Mouse (Mus musculus) forebrain, postnatal 0 days (tissue): Measurements from ENCODE around the gene Arvcf. TPM values are rescaled to one million over a fixed set of nuclear protein-coding genes. Genes with fewer than 3 reads are reported as not detected.

Source experiments
- ATAC-seq: fragments of 200-750 bp; cut with Nextera tagmentation; 2 replicates; pipeline ENCODE4 v1.8.0; 2017; ENCODE audit warnings: mild to moderate bottlenecking, moderate library complexity
- DNase-seq: peaks from one replicate; pipeline ENCODE4 v3.0.0-alpha.2; 2015
- H3K27ac ChIP-seq: fragments of 300-500 bp; sonication (generic); 2 replicates; pipeline ENCODE4 v1.5.1; 2014; ENCODE audit warnings: low read depth, mild to moderate bottlenecking, antibody characterized with exemption, low read length, moderate library complexity, mixed read lengths
- H3K27me3 ChIP-seq: fragments of 300-500 bp; sonication (generic); 2 replicates; pipeline ENCODE4 v1.6.1; 2014; ENCODE audit warnings: mild to moderate bottlenecking, low read length, mixed read lengths; ENCODE audit not compliant: insufficient read depth
- H3K36me3 ChIP-seq: fragments of 300-500 bp; sonication (generic); 2 replicates; pipeline ENCODE4 v1.6.1; 2014; ENCODE audit warnings: mild to moderate bottlenecking, moderate library complexity; ENCODE audit not compliant: insufficient read depth
- H3K4me1 ChIP-seq: fragments of 300-500 bp; sonication (generic); 2 replicates; pipeline ENCODE4 v1.6.1; 2014; ENCODE audit warnings: antibody characterized with exemption; ENCODE audit not compliant: insufficient read depth
- H3K4me2 ChIP-seq: fragments of 300-500 bp; sonication (generic); 2 replicates; pipeline ENCODE4 v1.6.1; 2014; ENCODE audit warnings: low read depth, mild to moderate bottlenecking, moderate library complexity
- H3K4me3 ChIP-seq: fragments of 300-500 bp; sonication (generic); 2 replicates; pipeline ENCODE4 v1.5.1; 2014; ENCODE audit warnings: low read depth, low read length, mixed read lengths
- H3K9ac ChIP-seq: fragments of 300-500 bp; sonication (generic); 2 replicates; pipeline ENCODE4 v1.6.1; 2014; ENCODE audit warnings: mild to moderate bottlenecking
- H3K9me3 ChIP-seq: fragments of 300-500 bp; sonication (generic); 2 replicates; pipeline ENCODE4 v1.6.1; 2016; ENCODE audit warnings: low read length
- CTCF ChIP-seq: sonication (generic); IDR thresholded peaks from 2 replicates; pipeline ENCODE4 v1.5.1; 2016; ENCODE audit warnings: antibody characterized with exemption, control low read depth, low read depth
- WGBS: fragments of 180-500 bp; shearing (Covaris S2); extraction: QIAGEN DNeasy Blood & Tissue Kit; methylation state at CpG from one replicate; pipeline ENCODE4 v1.1.7; 2014; 5-methylcytosine and 5-hydroxymethylcytosine counted together
- polyA plus RNA-seq: library from polyadenylated mRNA; unstranded; fragments of >200 nt; fragmentation: Nextera tagmentation; extraction: Ambion mirVana; gene quantifications from 2 replicates; pipeline ENCODE4 v1.2.1, GENCODE M21; 2015
- total RNA-seq: library from RNA; depleted of rRNA; stranded (reverse); fragments of >200 nt; gene quantifications from 2 replicates; pipeline ENCODE4 v1.2.3, GENCODE M21; 2014

Arvcf gene
- total and polyA plus RNA-seq, 2 experiments from 2014 or later: 42.8 to 120 TPM

DNA sequence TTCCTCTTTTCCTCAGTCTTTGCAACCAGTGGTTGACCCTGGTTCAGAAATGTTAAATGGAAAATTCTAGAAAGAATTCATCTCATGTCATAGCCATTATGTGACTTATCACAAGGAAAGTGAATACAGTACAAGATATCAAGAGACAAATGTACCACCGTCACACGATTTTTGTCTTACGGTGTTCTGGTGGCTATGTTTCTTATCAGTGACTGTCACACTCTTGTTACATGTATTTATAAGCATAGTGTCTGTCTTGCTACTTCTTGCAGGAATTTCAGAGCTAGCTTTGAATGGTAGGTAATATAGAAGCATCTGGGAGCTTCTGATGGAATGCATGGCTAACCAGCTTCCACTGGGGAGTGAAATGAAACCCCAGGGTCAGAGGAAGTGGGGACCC lies 22.2 kb downstream of the Arvcf start:
- Histone ChIP-seq H3K4me1 (no peaks in the 10 kb centered on the region), H3K9ac (no peak overlapping the region), H3K36me3 (no peaks in the 10 kb centered on the region), H3K4me3 (no peak overlapping the region), H3K4me2 (no peak overlapping the region), H3K9me3 (no peaks in the 10 kb centered on the region), H3K27ac (no peak overlapping the region), H3K27me3 (no peaks in the 10 kb centered on the region)
- ATAC-seq (no peak), DNase-seq (no peak)
- 95% methylated on average over 3 of the region's 3 CpGs for WGBS
- TF ChIP-seq CTCF: no peak

DNA sequence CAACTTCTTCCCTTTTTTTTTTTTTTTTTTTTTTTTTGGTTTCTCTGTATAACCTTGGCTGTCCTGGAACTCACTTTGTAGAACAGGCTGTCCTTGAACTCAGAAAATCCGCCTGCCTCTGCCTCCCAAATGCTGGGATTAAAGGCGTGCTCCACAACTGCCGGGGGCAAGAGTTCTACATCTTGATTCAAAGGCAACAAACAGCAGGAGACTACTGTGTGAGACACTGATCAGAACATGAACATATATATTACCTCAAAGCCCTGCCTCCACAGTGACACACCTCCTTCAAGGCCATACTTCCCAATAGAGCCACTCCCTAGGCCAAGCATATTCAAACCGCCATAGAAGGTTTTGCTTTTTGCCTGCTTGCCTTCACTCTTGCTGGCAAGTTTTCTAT lies 25.6 kb downstream of the Arvcf start:
- Histone ChIP-seq H3K9me3 (no peaks in the 10 kb centered on the region), H3K27ac (no peak overlapping the region), H3K4me3 (no peak overlapping the region), H3K4me1 (no peaks in the 10 kb centered on the region), H3K36me3 (no peaks in the 10 kb centered on the region), H3K27me3 (no peaks in the 10 kb centered on the region), H3K9ac (no peak overlapping the region), H3K4me2 (no peak overlapping the region)
- WGBS: 94% methylated on average over 4 of the region's 4 CpGs
- no peak for DNase-seq
- no peak for ATAC-seq
- TF ChIP-seq CTCF: no peak

DNA sequence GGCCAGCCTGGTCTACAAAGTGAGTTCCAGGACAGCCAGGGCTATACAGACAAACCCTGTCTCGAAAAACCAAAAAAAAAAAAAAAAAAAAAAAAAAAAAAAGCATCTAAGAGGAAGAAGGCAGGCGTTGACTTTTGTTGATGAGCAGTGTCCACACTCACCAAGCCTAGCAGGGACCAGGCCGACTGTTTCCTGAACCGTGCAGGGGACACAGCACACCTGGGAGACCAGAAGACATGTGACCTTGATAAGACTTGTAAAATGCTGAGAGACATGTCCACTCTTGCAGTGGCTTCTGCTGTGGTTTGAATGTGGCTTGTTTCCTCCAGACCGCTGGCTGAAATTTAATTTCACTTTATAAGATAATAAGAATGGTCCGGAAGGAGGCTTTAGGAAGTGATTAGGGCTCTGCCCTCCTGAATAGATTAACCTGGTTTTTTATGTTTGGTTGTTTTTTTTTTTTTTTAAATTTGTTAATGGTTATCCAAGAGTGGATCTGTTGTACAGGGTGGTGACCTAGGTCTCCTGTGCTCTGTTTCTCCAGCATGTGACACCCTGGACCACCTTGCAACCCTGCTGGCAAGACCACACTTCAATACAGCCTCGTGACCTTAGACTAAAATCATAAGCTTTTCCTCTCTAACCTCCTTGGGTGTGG lies 28.4 kb downstream of the Arvcf start:
- Histone ChIP-seq H3K27me3 (no peaks in the 10 kb centered on the region), H3K27ac (no peak overlapping the region), H3K9me3 (no peaks in the 10 kb centered on the region), H3K4me2 (no peak overlapping the region), H3K4me1 (peaks cover 4% of the 10 kb centered on the region), H3K36me3 (no peaks in the 10 kb centered on the region), H3K4me3 (no peak overlapping the region), H3K9ac (no peak overlapping the region)
- no peak for TF ChIP-seq CTCF
- 83% methylated on average over 7 of the region's 7 CpGs for WGBS
- ATAC-seq (no peak), DNase-seq (no peak)

DNA sequence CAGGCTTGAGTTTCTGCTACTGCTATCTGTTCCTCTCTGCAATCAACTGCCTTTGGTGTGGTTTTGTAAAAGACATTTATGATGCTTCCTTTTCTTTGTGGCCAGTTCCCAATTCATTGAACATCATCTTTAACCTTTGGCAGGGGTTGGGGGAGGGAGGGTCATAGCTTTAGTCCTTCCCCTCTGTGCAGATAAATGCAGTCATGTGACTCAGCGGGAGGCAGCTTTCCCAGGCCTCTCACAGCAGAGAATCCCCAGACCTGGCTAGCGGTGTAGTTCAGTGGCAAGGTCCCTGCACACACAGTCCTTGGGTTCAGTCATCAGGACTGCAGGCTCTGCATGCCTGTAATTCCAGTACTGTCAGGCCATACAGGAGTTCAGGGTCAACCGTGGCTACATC lies 29.2 kb downstream of the Arvcf start:
- no peak for TF ChIP-seq CTCF
- no peak overlapping the region for H3K9ac ChIP-seq
- WGBS: 33% methylated on average over 3 of the region's 3 CpGs

DNA sequence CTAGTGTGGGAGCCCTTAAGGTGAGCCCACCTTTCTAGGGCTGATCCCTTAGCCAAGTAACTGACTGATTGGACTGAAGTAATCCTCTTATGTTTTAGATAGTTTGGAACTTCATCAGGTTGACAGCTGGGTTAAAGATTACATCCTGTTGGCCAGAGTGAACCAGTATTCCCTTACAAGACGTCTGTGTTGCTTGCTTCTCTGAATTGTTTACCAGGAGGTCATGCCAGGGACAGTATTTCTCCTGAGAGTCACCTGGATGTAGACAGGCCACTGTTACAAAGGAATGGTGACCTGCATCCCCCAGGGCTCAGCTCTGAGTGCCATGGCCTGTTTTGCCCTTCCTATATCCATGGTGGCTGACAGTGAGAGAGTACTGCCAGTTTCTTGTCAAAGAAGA lies 30.5 kb downstream of the Arvcf start:
- no peak overlapping the region for H3K4me2 ChIP-seq
- no peaks in the 10 kb centered on the region for H3K36me3 ChIP-seq
- 61% methylated on average over 1 of the region's 1 CpGs for WGBS
- no peaks in the 10 kb centered on the region for H3K9me3 ChIP-seq
- H3K27ac ChIP-seq: no peak overlapping the region
- DNase-seq: no peak
- H3K4me3 ChIP-seq: no peak overlapping the region
- no peaks in the 10 kb centered on the region for H3K27me3 ChIP-seq
- no peak for ATAC-seq
- no peak overlapping the region for H3K9ac ChIP-seq
- peaks cover 11% of the 10 kb centered on the region for H3K4me1 ChIP-seq
- no peak for TF ChIP-seq CTCF

More for the DNA sequence above, 29.2 kb downstream of the Arvcf start:
- H3K4me3 ChIP-seq: no peak overlapping the region
- H3K27ac ChIP-seq: no peak overlapping the region
- ATAC-seq: no peak
- H3K4me1 ChIP-seq: peaks cover 11% of the 10 kb centered on the region
- H3K27me3 ChIP-seq: no peaks in the 10 kb centered on the region
- H3K9me3 ChIP-seq: no peaks in the 10 kb centered on the region
- H3K36me3 ChIP-seq: no peaks in the 10 kb centered on the region
- no peak for DNase-seq
- H3K4me2 ChIP-seq: no peak overlapping the region

DNA sequence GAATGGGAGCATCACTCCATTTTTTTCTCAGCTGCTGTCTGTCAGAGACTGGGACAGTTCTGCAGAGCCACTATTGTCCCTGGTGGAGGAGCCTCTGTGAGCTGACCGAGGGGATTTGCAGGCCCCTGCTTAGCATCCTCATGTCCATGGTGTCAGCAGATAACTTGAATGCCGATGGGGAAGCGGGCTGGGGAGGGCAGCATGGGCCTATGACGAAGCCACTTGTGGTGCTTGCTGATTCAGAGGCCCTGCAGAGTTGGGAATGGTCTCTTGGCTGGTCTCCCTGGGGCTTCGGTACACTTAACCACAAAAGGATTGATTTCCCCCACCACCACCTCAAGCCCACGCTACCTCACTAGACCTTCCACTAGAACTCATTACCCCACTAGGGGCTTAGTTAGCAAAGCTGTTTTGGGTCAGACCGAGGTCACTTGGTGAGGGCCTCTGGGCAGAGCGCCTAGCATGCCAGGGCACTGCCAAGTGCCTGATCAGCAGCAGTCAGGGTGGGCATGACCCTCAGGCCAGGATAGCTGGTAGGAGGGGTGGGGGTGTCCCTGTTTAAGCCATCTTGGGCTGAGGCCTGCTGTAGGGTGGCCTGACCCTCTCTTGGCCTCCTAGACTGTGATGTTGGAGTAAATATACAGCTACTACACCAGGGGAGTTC lies 31.5 kb downstream of the Arvcf start:
- 47% methylated on average over 8 of the region's 8 CpGs for WGBS
- TF ChIP-seq CTCF: no peak
- no peaks in the 10 kb centered on the region for H3K27me3 ChIP-seq
- H3K9ac ChIP-seq: no peak overlapping the region
- no peaks in the 10 kb centered on the region for H3K9me3 ChIP-seq
- H3K4me2 ChIP-seq: no peak overlapping the region
- H3K4me1 ChIP-seq: peaks cover 11% of the 10 kb centered on the region
- ATAC-seq (peak; percentile 30; the same call in 1 of the 2 replicates), DNase-seq (no peak)
- peak overlapping the region; percentile 47 for H3K27ac ChIP-seq
- no peak overlapping the region for H3K4me3 ChIP-seq
- no peaks in the 10 kb centered on the region for H3K36me3 ChIP-seq

DNA sequence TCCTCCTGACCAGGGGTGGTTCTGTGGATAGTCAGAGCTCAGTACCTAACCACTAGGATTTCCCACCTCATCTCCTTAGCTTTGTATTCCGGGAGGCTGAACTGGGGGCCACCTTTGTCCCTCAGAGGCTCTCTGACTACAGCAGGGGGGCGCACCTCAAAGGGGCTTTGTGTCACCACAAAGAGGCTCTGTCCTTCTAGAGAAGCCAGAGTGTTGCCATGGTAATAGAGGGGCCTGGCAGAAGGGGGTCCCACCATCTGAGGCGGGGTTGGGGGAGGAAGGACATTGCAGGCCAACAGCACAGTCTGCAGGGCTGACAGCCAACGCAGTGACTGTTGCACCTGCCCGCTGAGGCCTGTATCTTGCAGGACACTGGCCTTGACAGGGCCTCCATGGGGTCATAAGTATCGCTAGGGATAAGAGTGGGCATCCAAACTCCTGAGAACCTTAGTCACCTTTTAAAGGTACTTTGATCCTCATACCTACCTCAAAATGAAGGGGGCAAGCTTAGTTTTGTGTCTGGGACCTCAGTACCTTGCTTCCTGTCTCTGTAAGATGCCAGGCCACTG lies 32.6 kb downstream of the Arvcf start:
- DNase-seq (peak; percentile 63), ATAC-seq (peak; percentile 80)
- Histone ChIP-seq H3K9ac (no peak overlapping the region), H3K27ac (peak overlapping the region; percentile 57), H3K36me3 (no peaks in the 10 kb centered on the region), H3K4me2 (no peak overlapping the region), H3K9me3 (no peaks in the 10 kb centered on the region), H3K27me3 (no peaks in the 10 kb centered on the region), H3K4me3 (no peak overlapping the region), H3K4me1 (peaks cover 11% of the 10 kb centered on the region)
- TF ChIP-seq CTCF: no peak
- WGBS: 5% methylated on average over 6 of the region's 6 CpGs
